Mouse (Mus musculus) stomach, embryonic 16.5 days (tissue): ENCODE results near the gene Rnf224. TPM values are rescaled to one million over a fixed set of nuclear protein-coding genes. Genes with fewer than 3 reads are reported as not detected.

ENCODE experiments used
- ATAC-seq: fragments of 200-750 bp; cut with Nextera tagmentation; 2 replicates; pipeline ENCODE4 v1.8.0; 2017; ENCODE audit warnings: moderate number of reproducible peaks, moderate TSS enrichment; ENCODE audit not compliant: insufficient read depth, low FRiP score
- H3K27ac ChIP-seq: fragments of 300-500 bp; sonication (generic); 2 replicates; pipeline ENCODE4 v1.5.1; 2014; ENCODE audit warnings: low read length
- H3K27me3 ChIP-seq: fragments of 300-500 bp; sonication (generic); 2 replicates; pipeline ENCODE4 v1.6.1; 2014; ENCODE audit warnings: low read length, control low read depth, mixed read lengths; ENCODE audit not compliant: control insufficient read depth, insufficient read depth
- H3K36me3 ChIP-seq: fragments of 300-500 bp; sonication (generic); 2 replicates; pipeline ENCODE4 v1.6.1; 2014; ENCODE audit warnings: low read length; ENCODE audit not compliant: control insufficient read depth, insufficient read depth
- H3K4me1 ChIP-seq: fragments of 300-500 bp; sonication (generic); 2 replicates; pipeline ENCODE4 v1.6.1; 2014; ENCODE audit warnings: low read length, control low read depth, mixed read lengths; ENCODE audit not compliant: control insufficient read depth, insufficient read depth
- H3K4me2 ChIP-seq: fragments of 300-500 bp; sonication (generic); 2 replicates; pipeline ENCODE4 v1.6.1; 2014; ENCODE audit warnings: low read depth, low read length, mixed read lengths
- H3K4me3 ChIP-seq: fragments of 300-500 bp; sonication (generic); replicated peaks from 2 replicates; pipeline ENCODE4 v1.5.1; 2014; ENCODE audit warnings: mild to moderate bottlenecking, low read length
- H3K9ac ChIP-seq: fragments of 300-500 bp; sonication (generic); 2 replicates; pipeline ENCODE4 v1.6.1; 2014; ENCODE audit warnings: low read length
- H3K9me3 ChIP-seq: fragments of 300-500 bp; sonication (generic); replicated peaks from 2 replicates; pipeline ENCODE4 v1.6.1; 2016; ENCODE audit warnings: low read length, control low read depth; ENCODE audit not compliant: control insufficient read depth
- WGBS: fragments of 180-500 bp; shearing (Covaris S2); extraction: QIAGEN DNeasy Blood & Tissue Kit; methylation state at CpG from one replicate; pipeline ENCODE4 v1.1.7; 2014; 5-methylcytosine and 5-hydroxymethylcytosine counted together
- polyA plus RNA-seq: library from polyadenylated mRNA; unstranded; fragments of >200 nt; fragmentation: Nextera tagmentation; extraction: Ambion mirVana; gene quantifications from 2 replicates; pipeline ENCODE4 v1.2.1, GENCODE M21; 2015

Rnf224 gene
- polyA plus RNA-seq, 1 experiment from 2014 or later, result 0.23 TPM

- peak overlapping the region; percentile 63 for H3K4me3 ChIP-seq
- no peaks in the 10 kb centered on the region for H3K9me3 ChIP-seq
- H3K4me2 ChIP-seq, result peak overlapping the region; percentile 60
- WGBS, result 68% methylated on average over 8 of the region's 8 CpGs
- no peaks in the 10 kb centered on the region for H3K27me3 ChIP-seq
- peaks cover 22% of the 10 kb centered on the region for H3K4me1 ChIP-seq
- H3K27ac ChIP-seq, result peak overlapping the region; percentile 99
- no peak for ATAC-seq
- H3K36me3 ChIP-seq, result 0 out of 2 replicates have a peak, but pooled peaks cover 5% of the 10 kb centered on the region
- peak overlapping the region; percentile 75; the same call in 1 of the 2 replicates for H3K9ac ChIP-seq
These were observed 10.7 kb downstream of the Rnf224 start for GRCm38 (mm10) chr2:25225811-25226379.

- no peaks in the 10 kb centered on the region for H3K9me3 ChIP-seq
- peak overlapping the region; percentile 63 for H3K4me3 ChIP-seq
- no peaks in the 10 kb centered on the region for H3K27me3 ChIP-seq
- H3K36me3 ChIP-seq, result 0 out of 2 replicates have a peak, but pooled peaks cover 5% of the 10 kb centered on the region
- peak; percentile 95 for ATAC-seq
- H3K4me1 ChIP-seq, result peaks cover 22% of the 10 kb centered on the region
- H3K4me2 ChIP-seq, result peak overlapping the region; percentile 60
- peak overlapping the region; percentile 75 for H3K9ac ChIP-seq
- 2% methylated on average over 41 of the region's 41 CpGs for WGBS
- peak overlapping the region; percentile 99 for H3K27ac ChIP-seq
These were observed 11.5 kb downstream of the Rnf224 start for GRCm38 (mm10) chr2:25224766-25225752.

- Histone ChIP-seq H3K36me3 (0 out of 2 replicates have a peak, but pooled peaks cover 5% of the 10 kb centered on the region), H3K27ac (peak within 1 kb of the TSS; percentile 99), H3K9ac (peak within 1 kb of the TSS; percentile 91), H3K27me3 (no peaks in the 10 kb centered on the region), H3K9me3 (no peaks in the 10 kb centered on the region), H3K4me1 (peaks cover 22% of the 10 kb centered on the region), H3K4me2 (peak within 1 kb of the TSS; percentile 98), H3K4me3 (peak within 1 kb of the TSS; percentile 93)
- no peak for ATAC-seq
- WGBS, result 0% methylated on average over 17 of the region's 17 CpGs
These were observed 12.2 kb downstream of the Rnf224 start, which contains the start of gene Tubb4b for GRCm38 (mm10) chr2:25224492-25224765. TSS of gene Tubb4b (minus strand) at chr2:25224702.

GRCm38 (mm10) chr2:25223681-25224491 lies 12.7 kb downstream of the Rnf224 start:
- H3K27ac ChIP-seq, result peak overlapping the region; percentile 98
- WGBS, result under 1% methylated on average over 53 of the region's 53 CpGs
- peak; percentile 67 for ATAC-seq
- H3K4me2 ChIP-seq, result peak overlapping the region; percentile 98
- H3K9ac ChIP-seq, result peak overlapping the region; percentile 91
- no peaks in the 10 kb centered on the region for H3K9me3 ChIP-seq
- H3K4me3 ChIP-seq, result peak overlapping the region; percentile 93
- no peaks in the 10 kb centered on the region for H3K27me3 ChIP-seq
- H3K4me1 ChIP-seq, result peaks cover 21% of the 10 kb centered on the region
- 0 out of 2 replicates have a peak, but pooled peaks cover 5% of the 10 kb centered on the region for H3K36me3 ChIP-seq

GRCm38 (mm10) chr2:25221331-25221772 lies 15.2 kb downstream of the Rnf224 start:
- Histone ChIP-seq H3K27me3 (no peaks in the 10 kb centered on the region), H3K27ac (no peak overlapping the region), H3K4me1 (peaks cover 17% of the 10 kb centered on the region), H3K4me3 (no peak overlapping the region), H3K9ac (no peak overlapping the region), H3K4me2 (no peak overlapping the region), H3K36me3 (0 out of 2 replicates have a peak, but pooled peaks cover 5% of the 10 kb centered on the region), H3K9me3 (no peaks in the 10 kb centered on the region)
- WGBS, result 65% methylated on average over 5 of the region's 5 CpGs
- no peak for ATAC-seq

- H3K4me2 ChIP-seq, result no peak within 1 kb of the TSS
- no peaks in the 10 kb centered on the region for H3K9me3 ChIP-seq
- no peak within 1 kb of the TSS for H3K27ac ChIP-seq
- H3K27me3 ChIP-seq, result no peaks in the 10 kb centered on the region
- ATAC-seq, result no peak
- H3K4me1 ChIP-seq, result peaks cover 3% of the 10 kb centered on the region
- no peak within 1 kb of the TSS for H3K4me3 ChIP-seq
- no peak within 1 kb of the TSS for H3K9ac ChIP-seq
- H3K36me3 ChIP-seq, result 0 out of 2 replicates have a peak, but pooled peaks cover 5% of the 10 kb centered on the region
These were observed 18.1 kb downstream of the Rnf224 start, which contains the start of gene Fam166a for GRCm38 (mm10) chr2:25218445-25218844. TSS of gene Fam166a (plus strand) at chr2:25218745.

- H3K4me2 ChIP-seq, result no peak overlapping the region
- H3K27ac ChIP-seq, result no peak overlapping the region
- no peaks in the 10 kb centered on the region for H3K4me1 ChIP-seq
- no peak for ATAC-seq
- no peak overlapping the region for H3K9ac ChIP-seq
- H3K27me3 ChIP-seq, result no peaks in the 10 kb centered on the region
- 0 out of 2 replicates have a peak, but pooled peaks cover 5% of the 10 kb centered on the region for H3K36me3 ChIP-seq
- H3K9me3 ChIP-seq, result no peaks in the 10 kb centered on the region
- no peak overlapping the region for H3K4me3 ChIP-seq
- WGBS, result 60% methylated on average over 2 of the region's 2 CpGs
These were observed 18.9 kb downstream of the Rnf224 start for GRCm38 (mm10) chr2:25217666-25218065.

- Histone ChIP-seq H3K4me2 (no peak within 1 kb of the TSS), H3K4me1 (peaks cover 10% of the 10 kb centered on the region), H3K27me3 (no peaks in the 10 kb centered on the region), H3K36me3 (no peaks in the 10 kb centered on the region), H3K9me3 (no peaks in the 10 kb centered on the region), H3K9ac (no peak within 1 kb of the TSS), H3K4me3 (no peak within 1 kb of the TSS), H3K27ac (no peak within 1 kb of the TSS)
- no peak for ATAC-seq
- WGBS, result 61% methylated on average over 3 of the region's 3 CpGs
These were observed 22.1 kb downstream of the Rnf224 start, which contains the start of gene Stpg3 for GRCm38 (mm10) chr2:25214444-25214843. TSS of gene Stpg3 (minus strand) at chr2:25214637.
